Mouse (Mus musculus) ES-E14 (cell line): Measurements from ENCODE around the gene Dbn1.

Experiments
- CHD2 ChIP-seq: IDR thresholded peaks from 2 replicates; pipeline ENCODE4 v1.6.1; 2014; ENCODE audit warnings: mild to moderate bottlenecking, low read depth, low read length, inconsistent platforms
- HCFC1 ChIP-seq: IDR thresholded peaks from 2 replicates; pipeline ENCODE4 v1.6.1; 2012; ENCODE audit warnings: low read length, inconsistent platforms, borderline replicate concordance; ENCODE audit not compliant: insufficient read depth
- MAFK ChIP-seq: IDR thresholded peaks from 2 replicates; pipeline ENCODE4 v1.6.1; 2014; ENCODE audit warnings: mild to moderate bottlenecking, low read depth, low read length, inconsistent platforms; ENCODE audit not compliant: insufficient read depth
- ZNF384 ChIP-seq: IDR thresholded peaks from 2 replicates; pipeline ENCODE4 v1.6.1; 2012; ENCODE audit warnings: low read depth, low read length, inconsistent platforms

GRCm38 (mm10) chr13:55446483-55447105, 41.3 kb downstream of the Dbn1 start:
- TF ChIP-seq MAFK (no peak), ZNF384 (no peak), HCFC1 (no peak), CHD2 (no peak)
